Mouse (Mus musculus): ENCODE results near the gene 9930104L06Rik. TPM values are rescaled to one million over a fixed set of nuclear protein-coding genes. Genes with fewer than 3 reads are reported as not detected.

The 9930104L06Rik gene
- polyA plus RNA-seq (2014; fragmentation: Nextera tagmentation; extraction: Ambion mirVana): 3.2 and 5.4 TPM in 2 replicates

DNA sequence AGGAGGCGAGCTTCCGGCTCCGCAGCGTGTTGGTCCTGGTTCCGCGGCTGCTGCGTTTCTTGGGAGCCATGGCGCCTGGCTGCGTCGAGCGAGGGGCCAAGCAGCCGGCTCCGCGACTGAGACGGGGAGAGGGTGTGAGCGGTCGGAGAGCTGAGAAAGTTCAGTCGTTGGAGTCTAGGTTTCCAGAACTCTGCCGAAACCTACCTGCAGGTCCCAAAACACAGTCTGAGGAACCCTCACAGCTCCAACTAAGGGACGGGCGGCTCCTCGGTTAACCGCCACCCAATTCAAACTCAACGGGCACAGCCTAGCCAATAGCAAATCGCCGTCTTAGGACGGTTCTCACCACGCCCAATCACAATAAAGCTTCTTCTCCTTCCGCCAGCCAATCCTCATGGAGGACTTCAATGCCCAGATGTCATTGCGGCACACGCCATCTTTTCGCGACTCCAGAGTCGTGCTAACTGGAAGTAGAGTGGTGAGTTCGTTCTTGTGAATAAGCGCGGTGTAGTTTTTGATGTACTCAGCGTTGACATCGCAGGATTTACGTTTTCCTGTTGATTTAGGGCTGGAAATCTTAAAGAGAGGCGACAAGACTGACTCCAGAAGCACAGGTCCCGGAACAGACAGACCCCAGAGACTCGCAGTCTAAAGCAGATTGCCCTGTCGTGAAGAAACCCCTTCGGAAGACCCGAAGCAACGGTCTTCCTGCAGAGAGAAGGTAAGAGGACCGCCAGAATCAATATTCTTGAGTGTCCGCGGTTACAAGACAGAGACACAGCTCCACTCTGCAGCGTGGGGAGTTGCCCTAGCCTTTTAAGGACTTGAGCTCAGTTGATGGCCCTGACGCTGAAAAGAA, at the start of gene 9930104L06Rik:
TSS of gene 9930104L06Rik (plus strand) at position 436 of the 859 bp plus-strand sequence.
- WGBS (ENCODE audit: insufficient replicate concordance): under 1% methylated on average over 52 of the region's 52 CpGs
- ATAC-seq (replicated peaks; ENCODE audit: insufficient number of reproducible peaks, low FRiP score, low TSS enrichment): peak; percentile 98
- Histone ChIP-seq H3K27ac (ENCODE audit: low read depth, low read length) (0 out of 2 replicates have a peak within 1 kb of the TSS, but pooled peaks have one; percentile 22), H3K4me3 (ENCODE audit: low read depth, low read length) (peak within 1 kb of the TSS; percentile 93), H3K4me1 (ENCODE audit: control insufficient read depth, insufficient read depth, low read length) (peaks cover 15% of the 10 kb centered on the region), H3K27me3 (ENCODE audit: control insufficient read depth, insufficient read depth, low read length) (no peaks in the 10 kb centered on the region), H3K9ac (ENCODE audit: low read depth, low read length) (peak within 1 kb of the TSS; percentile 89), H3K9me3 (replicated peaks; ENCODE audit: control insufficient read depth, low read length) (no peaks in the 10 kb centered on the region), H3K4me2 (peak within 1 kb of the TSS; percentile 84), H3K36me3 (ENCODE audit: control insufficient read depth, insufficient read depth, low read length) (peaks cover 11% of the 10 kb centered on the region; the same call in 1 of the 2 replicates)

DNA sequence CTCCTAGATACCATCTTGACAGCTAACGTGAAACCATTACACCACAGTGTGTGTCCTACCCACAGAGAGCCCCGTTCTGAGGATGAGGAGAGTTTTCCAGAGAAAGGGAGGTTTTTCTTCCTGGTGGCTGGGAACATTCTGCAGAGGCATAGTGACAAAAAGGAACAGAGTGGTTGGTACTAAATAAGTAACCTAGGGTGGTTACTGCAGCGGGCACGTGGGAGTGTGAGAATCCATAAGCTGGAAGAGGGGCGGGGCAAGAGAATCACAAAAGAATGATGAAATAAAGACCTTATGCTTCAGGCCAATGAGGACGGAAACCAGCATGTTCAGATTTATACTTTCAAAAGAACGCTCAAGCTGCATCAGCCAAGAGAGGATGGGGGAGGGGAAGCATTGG, 48.1 kb upstream of the 9930104L06Rik start:
- Histone ChIP-seq H3K36me3 (ENCODE audit: control insufficient read depth, insufficient read depth, low read length) (no peaks in the 10 kb centered on the region), H3K27ac (ENCODE audit: low read depth, low read length) (no peak overlapping the region), H3K9ac (ENCODE audit: low read depth, low read length) (no peak overlapping the region), H3K27me3 (ENCODE audit: control insufficient read depth, insufficient read depth, low read length) (peaks cover 68% of the 10 kb centered on the region), H3K4me1 (ENCODE audit: control insufficient read depth, insufficient read depth, low read length) (no peaks in the 10 kb centered on the region), H3K4me2 (no peak overlapping the region), H3K4me3 (ENCODE audit: low read depth, low read length) (no peak overlapping the region), H3K9me3 (replicated peaks; ENCODE audit: control insufficient read depth, low read length) (no peaks in the 10 kb centered on the region)
- no peak for ATAC-seq (replicated peaks; ENCODE audit: insufficient number of reproducible peaks, low FRiP score, low TSS enrichment)
- 65% methylated on average over 7 of the region's 7 CpGs for WGBS (ENCODE audit: insufficient replicate concordance)

DNA sequence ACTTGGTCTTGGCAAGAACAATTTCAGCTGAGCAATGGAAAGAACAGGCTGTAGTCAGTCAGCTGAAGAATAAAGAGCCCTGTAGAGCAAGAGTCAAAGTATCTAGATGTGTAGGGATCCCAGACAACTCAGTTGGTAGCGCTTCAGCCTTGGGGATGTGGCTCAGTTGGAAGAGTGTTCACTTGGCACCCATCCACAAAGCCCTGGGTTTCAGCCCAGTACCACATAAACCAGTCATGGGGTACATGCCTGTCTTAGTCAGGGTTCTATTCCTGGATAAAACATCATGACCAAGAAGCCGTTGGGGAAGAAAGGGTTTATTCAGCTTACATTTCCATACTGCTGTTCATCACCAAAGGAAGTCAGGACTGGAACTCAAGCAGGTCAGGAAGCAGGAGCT, 46.9 kb upstream of the 9930104L06Rik start:
- Histone ChIP-seq H3K9ac (ENCODE audit: low read depth, low read length) (no peak overlapping the region), H3K4me3 (ENCODE audit: low read depth, low read length) (no peak overlapping the region), H3K9me3 (replicated peaks; ENCODE audit: control insufficient read depth, low read length) (no peaks in the 10 kb centered on the region), H3K4me1 (ENCODE audit: control insufficient read depth, insufficient read depth, low read length) (peaks cover 5% of the 10 kb centered on the region; the same call in 1 of the 2 replicates), H3K27ac (ENCODE audit: low read depth, low read length) (no peak overlapping the region), H3K36me3 (ENCODE audit: control insufficient read depth, insufficient read depth, low read length) (no peaks in the 10 kb centered on the region), H3K4me2 (no peak overlapping the region), H3K27me3 (ENCODE audit: control insufficient read depth, insufficient read depth, low read length) (peaks cover 72% of the 10 kb centered on the region)
- no peak for ATAC-seq (replicated peaks; ENCODE audit: insufficient number of reproducible peaks, low FRiP score, low TSS enrichment)
- WGBS (ENCODE audit: insufficient replicate concordance): 93% methylated on average over 2 of the region's 2 CpGs

DNA sequence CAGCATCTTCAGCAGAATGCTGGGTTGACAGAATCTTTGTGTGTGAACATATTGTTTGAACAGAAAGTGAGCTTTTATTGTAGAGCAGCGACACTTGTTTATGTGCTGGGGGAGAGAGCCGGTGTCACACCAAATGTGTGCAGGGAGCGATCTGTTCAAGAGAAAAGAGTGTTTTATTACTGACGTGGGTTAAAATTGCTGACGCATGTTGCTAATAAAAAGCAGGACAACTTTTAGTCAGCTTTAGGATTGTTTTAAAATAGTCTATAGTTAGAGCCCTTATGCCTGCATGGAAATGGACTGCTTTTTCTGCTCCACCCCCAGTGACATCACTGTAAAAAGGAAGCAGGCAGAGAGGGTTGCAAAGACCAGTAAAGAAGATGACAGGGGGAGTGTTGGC, 46.0 kb upstream of the 9930104L06Rik start:
- no peak for ATAC-seq (replicated peaks; ENCODE audit: insufficient number of reproducible peaks, low FRiP score, low TSS enrichment)
- H3K27me3 ChIP-seq (ENCODE audit: control insufficient read depth, insufficient read depth, low read length): peaks cover 74% of the 10 kb centered on the region
- 74% methylated on average over 5 of the region's 5 CpGs for WGBS (ENCODE audit: insufficient replicate concordance)

DNA sequence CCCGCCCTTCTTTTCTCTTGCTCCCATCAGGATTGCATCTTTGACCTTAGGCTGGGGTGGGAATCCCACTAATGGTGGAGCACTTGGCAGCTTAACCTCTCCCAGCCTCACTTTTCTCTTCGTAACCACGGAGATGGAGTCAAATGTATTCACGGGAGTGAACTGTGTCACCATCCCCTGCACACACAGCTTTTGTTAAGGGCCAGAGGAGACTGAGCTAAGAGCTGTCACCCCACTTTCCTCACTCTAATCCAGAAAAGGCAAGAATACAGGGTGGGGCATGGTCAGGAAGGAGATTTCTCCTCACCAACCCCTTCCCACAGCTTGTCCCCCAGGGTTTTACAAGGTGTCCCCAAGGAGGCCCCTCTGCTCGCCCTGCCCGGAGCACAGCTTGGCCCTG, 43.1 kb upstream of the 9930104L06Rik start:
- ATAC-seq (replicated peaks; ENCODE audit: insufficient number of reproducible peaks, low FRiP score, low TSS enrichment): no peak
- no peak overlapping the region for H3K4me2 ChIP-seq
- H3K4me3 ChIP-seq (ENCODE audit: low read depth, low read length): no peak overlapping the region
- no peaks in the 10 kb centered on the region for H3K9me3 ChIP-seq (replicated peaks; ENCODE audit: control insufficient read depth, low read length)
- no peaks in the 10 kb centered on the region for H3K36me3 ChIP-seq (ENCODE audit: control insufficient read depth, insufficient read depth, low read length)
- no peak overlapping the region for H3K9ac ChIP-seq (ENCODE audit: low read depth, low read length)
- H3K27me3 ChIP-seq (ENCODE audit: control insufficient read depth, insufficient read depth, low read length): peaks cover 70% of the 10 kb centered on the region
- no peak overlapping the region for H3K27ac ChIP-seq (ENCODE audit: low read depth, low read length)
- 39% methylated on average over 6 of the region's 6 CpGs for WGBS (ENCODE audit: insufficient replicate concordance)
- H3K4me1 ChIP-seq (ENCODE audit: control insufficient read depth, insufficient read depth, low read length): peaks cover 7% of the 10 kb centered on the region; the same call in 1 of the 2 replicates

More for the DNA sequence above, 46.0 kb upstream of the 9930104L06Rik start:
- no peaks in the 10 kb centered on the region for H3K9me3 ChIP-seq (replicated peaks; ENCODE audit: control insufficient read depth, low read length)
- H3K4me2 ChIP-seq: no peak overlapping the region
- H3K4me1 ChIP-seq (ENCODE audit: control insufficient read depth, insufficient read depth, low read length): peaks cover 7% of the 10 kb centered on the region; the same call in 1 of the 2 replicates
- no peak overlapping the region for H3K4me3 ChIP-seq (ENCODE audit: low read depth, low read length)
- no peak overlapping the region for H3K27ac ChIP-seq (ENCODE audit: low read depth, low read length)
- H3K9ac ChIP-seq (ENCODE audit: low read depth, low read length): no peak overlapping the region
- H3K36me3 ChIP-seq (ENCODE audit: control insufficient read depth, insufficient read depth, low read length): no peaks in the 10 kb centered on the region

DNA sequence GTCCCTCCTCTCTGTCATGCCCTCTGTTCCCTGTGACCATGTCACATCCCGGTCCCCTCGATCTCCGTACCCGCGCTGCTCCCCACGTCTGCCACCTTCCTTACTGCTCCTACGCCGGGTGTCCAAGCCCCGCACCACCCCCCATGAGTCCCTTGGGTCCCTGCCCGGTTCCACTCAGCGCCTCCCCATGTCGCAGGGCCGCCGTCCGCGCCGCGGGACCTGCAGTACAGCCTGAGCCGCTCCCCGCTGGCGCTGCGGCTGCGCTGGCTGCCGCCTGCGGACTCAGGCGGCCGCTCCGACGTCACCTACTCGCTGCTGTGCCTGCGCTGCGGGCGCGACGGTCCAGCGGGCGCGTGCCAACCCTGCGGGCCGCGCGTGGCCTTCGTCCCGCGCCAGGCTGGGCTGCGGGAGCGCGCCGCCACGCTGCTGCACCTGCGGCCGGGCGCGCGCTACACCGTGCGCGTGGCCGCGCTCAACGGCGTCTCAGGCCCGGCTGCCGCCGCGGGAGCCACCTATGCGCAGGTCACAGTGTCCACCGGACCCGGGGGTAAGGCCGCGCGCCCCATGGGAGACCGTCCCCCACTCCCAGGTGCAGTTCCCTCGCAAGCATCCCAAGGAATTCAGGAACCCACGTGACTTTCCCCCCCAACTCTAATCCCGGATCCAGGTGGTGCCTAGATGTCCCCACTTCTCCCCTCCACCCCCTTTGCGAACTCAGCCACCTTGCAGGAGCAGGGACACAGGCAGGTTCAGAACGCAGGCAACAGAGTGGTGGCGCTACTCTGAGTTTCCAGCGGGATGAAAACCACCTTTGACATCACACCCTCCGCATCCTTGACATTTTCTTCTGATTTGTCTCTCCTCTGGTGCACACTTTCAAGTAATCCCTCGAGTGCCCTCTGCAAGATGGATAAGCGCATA, 42.1 kb upstream of the 9930104L06Rik start:
- no peak overlapping the region for H3K9ac ChIP-seq (ENCODE audit: low read depth, low read length)
- peaks cover 7% of the 10 kb centered on the region; the same call in 1 of the 2 replicates for H3K4me1 ChIP-seq (ENCODE audit: control insufficient read depth, insufficient read depth, low read length)
- ATAC-seq (replicated peaks; ENCODE audit: insufficient number of reproducible peaks, low FRiP score, low TSS enrichment): no peak
- H3K27ac ChIP-seq (ENCODE audit: low read depth, low read length): no peak overlapping the region
- H3K36me3 ChIP-seq (ENCODE audit: control insufficient read depth, insufficient read depth, low read length): no peaks in the 10 kb centered on the region
- peak overlapping the region; percentile 48 for H3K4me3 ChIP-seq (ENCODE audit: low read depth, low read length)
- H3K9me3 ChIP-seq (replicated peaks; ENCODE audit: control insufficient read depth, low read length): no peaks in the 10 kb centered on the region
- H3K27me3 ChIP-seq (ENCODE audit: control insufficient read depth, insufficient read depth, low read length): peaks cover 76% of the 10 kb centered on the region
- peak overlapping the region; percentile 87 for H3K4me2 ChIP-seq
- WGBS (ENCODE audit: insufficient replicate concordance): 2% methylated on average over 83 of the region's 83 CpGs

DNA sequence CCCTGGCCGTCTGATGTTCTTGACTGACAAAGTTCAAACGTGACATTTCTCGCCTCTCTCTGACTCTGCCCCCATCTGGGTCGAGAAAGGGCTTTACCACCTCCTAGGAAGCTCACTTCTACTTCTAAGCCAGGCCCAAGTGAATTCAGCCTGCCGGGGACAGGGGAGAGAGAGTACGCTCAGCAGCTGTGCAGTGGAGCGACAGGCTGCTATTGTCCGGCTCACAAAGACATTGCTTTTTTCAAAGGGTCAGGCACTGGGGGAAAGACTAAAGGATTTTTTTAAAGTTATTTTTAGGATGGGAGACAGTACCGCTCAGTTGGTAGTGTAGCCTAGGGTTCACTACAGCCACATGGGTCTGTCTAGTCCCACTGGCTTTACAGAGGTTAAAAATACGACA, 38.4 kb upstream of the 9930104L06Rik start:
- peaks cover 57% of the 10 kb centered on the region for H3K27me3 ChIP-seq (ENCODE audit: control insufficient read depth, insufficient read depth, low read length)

DNA sequence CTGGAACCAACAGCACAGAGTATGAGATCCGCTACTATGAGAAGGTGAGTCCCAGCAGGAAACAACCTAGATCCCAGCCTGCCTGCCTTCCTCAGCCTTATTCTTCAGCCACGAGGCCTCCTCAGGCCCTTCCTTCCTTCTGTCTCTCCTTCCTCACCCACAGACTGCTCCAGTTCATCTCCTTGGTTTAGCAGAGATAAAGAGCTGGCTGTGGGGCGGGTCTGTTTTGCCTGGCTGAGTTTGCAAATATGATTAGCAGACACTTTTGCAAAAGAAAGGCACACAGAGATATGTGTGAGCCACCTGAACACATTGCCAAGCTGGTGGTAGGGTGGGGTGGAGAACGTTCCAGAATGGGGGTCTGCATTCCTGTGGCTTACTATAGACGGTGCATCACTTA, 36.9 kb upstream of the 9930104L06Rik start:
- WGBS (ENCODE audit: insufficient replicate concordance): 42% methylated on average over 5 of the region's 5 CpGs
- Histone ChIP-seq H3K27ac (ENCODE audit: low read depth, low read length) (no peak overlapping the region), H3K4me1 (ENCODE audit: control insufficient read depth, insufficient read depth, low read length) (peaks cover 2% of the 10 kb centered on the region; the same call in 1 of the 2 replicates), H3K4me2 (no peak overlapping the region; the same call in 1 of the 2 replicates), H3K4me3 (ENCODE audit: low read depth, low read length) (no peak overlapping the region), H3K27me3 (ENCODE audit: control insufficient read depth, insufficient read depth, low read length) (peaks cover 43% of the 10 kb centered on the region), H3K9ac (ENCODE audit: low read depth, low read length) (no peak overlapping the region), H3K36me3 (ENCODE audit: control insufficient read depth, insufficient read depth, low read length) (no peaks in the 10 kb centered on the region), H3K9me3 (replicated peaks; ENCODE audit: control insufficient read depth, low read length) (no peaks in the 10 kb centered on the region)
- ATAC-seq (replicated peaks; ENCODE audit: insufficient number of reproducible peaks, low FRiP score, low TSS enrichment): no peak

More for the DNA sequence above, 38.4 kb upstream of the 9930104L06Rik start:
- Histone ChIP-seq H3K9me3 (replicated peaks; ENCODE audit: control insufficient read depth, low read length) (no peaks in the 10 kb centered on the region), H3K4me1 (ENCODE audit: control insufficient read depth, insufficient read depth, low read length) (peaks cover 7% of the 10 kb centered on the region; the same call in 1 of the 2 replicates), H3K4me2 (no peak overlapping the region), H3K27ac (ENCODE audit: low read depth, low read length) (no peak overlapping the region), H3K4me3 (ENCODE audit: low read depth, low read length) (no peak overlapping the region), H3K9ac (ENCODE audit: low read depth, low read length) (no peak overlapping the region), H3K36me3 (ENCODE audit: control insufficient read depth, insufficient read depth, low read length) (no peaks in the 10 kb centered on the region)
- no peak for ATAC-seq (replicated peaks; ENCODE audit: insufficient number of reproducible peaks, low FRiP score, low TSS enrichment)
- 58% methylated on average over 10 of the region's 10 CpGs for WGBS (ENCODE audit: insufficient replicate concordance)

Measured in heart, embryonic 11.5 days (tissue).